Mouse (Mus musculus) mouse embryonic stem cell (cell line): ENCODE results near the gene Afap1.

Experiments used
- in situ Hi-C, 2 experiments: fragments of 300-500 bp; cut with MboI; formaldehyde crosslinking; loops; 1 replicate in 1 of 2; 3 replicates in 1 of 2; pipeline ENCODE4 v1.14.3; 2019 to 2020; ENCODE audit warnings: low sequenced_read_pairs in 2 of 2, low pct_unique_long_range_greater_than_20kb in 1 of 2, mixed read lengths in 1 of 2; ENCODE audit not compliant: unreplicated experiment in 1 of 2

Gene Afap1

GRCm38 (mm10) chr5:35893093-35893804 is at the start of gene Afap1:
Gene Afap1, plus strand, starts transcription at chr5:35893319.
- in situ Hi-C loops: no loop called here

DNA sequence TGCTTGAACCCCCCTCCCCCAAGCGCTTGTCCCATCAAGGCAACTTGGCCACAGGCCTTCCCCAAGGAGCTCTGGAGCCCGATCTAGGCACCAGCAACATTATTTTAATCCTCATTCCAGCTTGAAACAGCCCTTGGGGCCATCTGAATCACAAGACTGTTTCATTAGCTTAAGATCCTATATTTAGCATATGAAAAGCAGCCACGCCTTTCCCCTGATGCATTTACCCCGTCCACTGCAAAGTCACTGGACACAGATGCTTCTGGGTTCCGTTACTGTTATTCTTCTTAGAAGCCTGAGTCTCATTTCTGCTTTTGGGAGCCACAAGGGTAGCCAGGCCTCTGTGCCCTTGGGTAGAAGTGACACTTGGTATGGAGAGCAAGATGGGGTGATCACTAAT is 41.6 kb upstream of the Afap1 start:
- in situ Hi-C loops: no loop called here

DNA sequence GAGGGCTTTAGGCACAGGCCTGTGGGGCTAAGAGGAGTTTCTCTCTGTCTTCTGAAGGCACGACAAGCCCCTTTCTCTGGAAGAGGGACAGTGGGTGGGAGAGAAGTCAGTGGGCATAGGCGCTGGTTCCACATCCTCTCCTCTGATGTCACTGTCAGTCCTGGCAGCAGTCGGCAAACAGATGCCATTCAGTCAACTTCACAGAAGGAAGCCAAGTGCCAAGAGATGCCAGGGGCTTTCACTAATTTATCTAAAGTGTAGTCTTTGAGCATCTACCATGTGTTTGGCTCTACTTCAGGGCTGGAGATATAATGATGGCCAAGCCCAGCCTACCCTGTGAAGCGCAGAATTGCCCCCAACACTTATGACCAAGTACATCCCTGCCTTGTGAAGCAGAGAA is 39.7 kb upstream of the Afap1 start:
- in situ Hi-C loops: no loop called here

- in situ Hi-C loops: no loop called here
Measured at GRCm38 (mm10) chr5:35856245-35856644, 36.9 kb upstream of the Afap1 start.

DNA sequence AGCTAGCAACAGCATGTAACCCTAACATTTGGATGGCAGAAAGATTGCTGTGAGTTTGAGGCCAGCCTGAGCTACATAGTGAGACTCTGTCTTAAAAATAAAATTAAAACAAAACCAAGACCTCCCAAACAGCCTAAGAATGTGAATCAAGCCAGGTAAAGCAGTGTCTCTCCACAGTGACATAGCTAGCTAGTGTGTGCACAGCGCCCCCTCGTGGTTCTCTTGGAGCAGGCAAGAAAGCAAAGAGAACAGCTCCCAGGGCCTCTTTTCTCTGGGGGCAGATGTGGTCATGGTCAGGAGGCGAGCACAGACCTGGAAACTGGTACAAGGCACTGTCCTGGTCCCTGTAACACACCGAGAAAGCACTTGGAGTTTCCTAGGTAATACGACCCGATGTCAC is 35.0 kb upstream of the Afap1 start:
- in situ Hi-C loops: no loop called here

- in situ Hi-C loops: loop anchor here in 1 of 2 experiments (5.0 kb wide), 1 partner anchor 104 kb away; the partner anchor contains the start of gene Ablim2
Measured at GRCm38 (mm10) chr5:35861456-35861855, 31.7 kb upstream of the Afap1 start.

- in situ Hi-C loops: loop anchor here in 1 of 2 experiments (5.0 kb wide), 1 partner anchor 68 kb away; no protein-coding TSS in a partner anchor
Measured at GRCm38 (mm10) chr5:35869973-35870372, 23.1 kb upstream of the Afap1 start.

DNA sequence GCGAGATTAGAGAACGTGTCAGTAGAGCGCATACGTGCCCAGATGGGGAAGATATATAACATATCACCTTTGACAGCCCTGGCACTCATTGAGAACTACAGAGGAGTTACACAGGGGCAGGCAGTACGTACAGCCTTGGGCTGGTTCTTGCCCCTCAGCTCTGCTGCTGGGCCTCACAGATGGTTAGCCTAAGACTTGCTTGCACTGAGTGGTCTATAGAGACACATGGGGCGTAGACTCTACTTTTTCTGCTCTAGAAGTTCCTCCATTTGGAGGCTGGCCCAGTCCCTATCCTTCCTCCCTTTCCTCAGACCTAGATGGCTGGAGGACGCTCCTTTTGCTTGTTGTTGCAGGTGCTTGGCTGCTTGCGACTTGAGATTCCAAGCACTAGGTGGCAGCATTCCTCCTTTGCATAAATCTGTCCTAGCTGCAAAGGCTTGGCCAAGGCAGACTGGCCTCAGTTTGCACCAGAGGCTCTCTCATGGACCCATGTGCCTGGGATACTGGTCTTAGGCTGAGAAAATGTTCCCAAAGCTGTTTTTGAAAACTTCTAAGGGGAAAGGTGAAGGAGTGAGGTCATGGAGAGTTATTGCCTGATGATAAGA is 22.6 kb upstream of the Afap1 start:
- in situ Hi-C loops: no loop called here

DNA sequence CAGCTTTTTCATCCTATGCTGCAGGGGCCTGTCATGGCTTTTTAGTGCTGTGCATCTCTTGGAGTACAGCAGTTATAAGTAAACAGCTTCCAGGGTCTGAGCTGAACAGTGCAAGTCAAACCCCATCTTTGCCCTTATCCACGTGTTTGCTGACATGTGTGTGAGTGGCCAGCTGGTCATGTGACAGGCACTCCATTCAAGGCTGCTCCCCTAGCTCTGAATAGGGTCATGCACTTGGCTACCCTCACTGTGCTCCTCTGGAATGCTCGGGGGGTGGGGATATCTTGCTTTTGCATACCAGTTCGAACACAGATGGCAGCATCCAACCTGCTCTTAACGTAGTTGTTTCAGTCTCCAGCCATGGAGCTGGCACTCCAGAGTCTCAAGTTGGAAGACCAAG is 19.7 kb upstream of the Afap1 start:
- in situ Hi-C loops: no loop called here

GRCm38 (mm10) chr5:35876236-35876635 is 16.9 kb upstream of the Afap1 start:
- in situ Hi-C loops: no loop called here

DNA sequence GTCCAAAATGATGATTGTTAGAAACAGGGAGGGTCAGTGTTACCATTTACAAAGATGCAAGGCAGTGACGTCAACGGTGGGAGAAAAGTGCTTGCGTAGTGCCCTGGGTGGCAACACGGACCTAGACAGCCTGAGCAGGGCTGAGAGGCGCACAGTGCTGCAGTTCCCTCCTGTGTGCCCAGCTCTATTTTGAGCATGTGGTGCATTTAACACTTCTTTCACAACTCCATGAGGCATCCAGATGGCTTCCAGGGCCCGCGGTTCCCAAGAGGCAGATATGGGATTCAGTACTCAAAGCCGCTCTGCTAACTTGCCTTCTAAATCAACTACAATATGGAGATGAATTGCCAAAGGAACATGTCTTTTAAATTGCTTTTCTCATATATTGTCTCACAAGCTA is 13.9 kb upstream of the Afap1 start:
- in situ Hi-C loops: no loop called here

- in situ Hi-C loops: loop anchor here in 1 of 2 experiments (10.0 kb wide), 1 partner anchor 288 kb away; no protein-coding TSS in a partner anchor
Measured at GRCm38 (mm10) chr5:35882391-35882790, 10.7 kb upstream of the Afap1 start.

GRCm38 (mm10) chr5:35884262-35884661 is 8.9 kb upstream of the Afap1 start:
- in situ Hi-C loops: loop anchor here in 1 of 2 experiments (10.0 kb wide), 1 partner anchor 289 kb away; no protein-coding TSS in a partner anchor

GRCm38 (mm10) chr5:35884689-35885088 is 8.4 kb upstream of the Afap1 start:
- in situ Hi-C loops: loop anchor here (5.0 to 10.0 kb wide), 3 partner anchors 88 to 290 kb away; no protein-coding TSS in a partner anchor

GRCm38 (mm10) chr5:35888959-35889358 is 4.2 kb upstream of the Afap1 start:
- in situ Hi-C loops: loop anchor here (5.0 to 10.0 kb wide), 3 partner anchors 83 to 294 kb away; no protein-coding TSS in a partner anchor

GRCm38 (mm10) chr5:35889641-35890040 is 3.5 kb upstream of the Afap1 start:
- in situ Hi-C loops: loop anchor here (5.0 to 10.0 kb wide), 3 partner anchors 83 to 295 kb away; no protein-coding TSS in a partner anchor

GRCm38 (mm10) chr5:35890985-35891730 is 2.0 kb upstream of the Afap1 start:
- in situ Hi-C loops: no loop called here

- in situ Hi-C loops: no loop called here
Measured at GRCm38 (mm10) chr5:35892363-35892762, 756 bp upstream of the Afap1 start.

DNA sequence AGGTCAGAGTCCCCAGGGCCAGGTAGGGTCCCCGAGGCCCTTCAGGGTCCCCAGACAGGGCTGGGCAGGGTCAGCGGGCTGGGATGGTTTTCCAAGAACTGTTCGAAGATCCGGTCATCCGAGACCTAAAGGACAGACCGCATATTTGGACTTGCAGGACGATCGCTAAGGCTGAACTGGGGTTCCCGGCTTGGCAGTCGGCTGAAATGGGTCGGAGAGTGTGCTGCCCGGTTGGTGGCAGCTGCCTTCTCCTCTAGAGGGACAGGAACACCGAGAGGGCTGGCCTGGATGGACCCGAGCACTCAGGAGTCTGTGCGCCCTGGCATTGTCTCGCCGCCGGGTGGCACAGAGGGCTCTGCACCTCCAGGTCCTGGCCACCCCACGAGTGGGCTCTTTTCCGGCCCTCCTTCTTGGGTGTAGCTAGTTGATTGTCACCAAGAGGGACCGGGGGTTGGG is 714 bp downstream of the Afap1 start:
- in situ Hi-C loops: no loop called here
